Mouse (Mus musculus): Measurements from ENCODE around the gene Tgm6. TPM values are rescaled to one million over a fixed set of nuclear protein-coding genes. Genes with fewer than 3 reads are reported as not detected.

Gene Tgm6
- not detected in 2 replicates for total RNA-seq (2014; fragmentation: Nextera tagmentation)
- not detected in 2 replicates for total RNA-seq (2017)

DNA sequence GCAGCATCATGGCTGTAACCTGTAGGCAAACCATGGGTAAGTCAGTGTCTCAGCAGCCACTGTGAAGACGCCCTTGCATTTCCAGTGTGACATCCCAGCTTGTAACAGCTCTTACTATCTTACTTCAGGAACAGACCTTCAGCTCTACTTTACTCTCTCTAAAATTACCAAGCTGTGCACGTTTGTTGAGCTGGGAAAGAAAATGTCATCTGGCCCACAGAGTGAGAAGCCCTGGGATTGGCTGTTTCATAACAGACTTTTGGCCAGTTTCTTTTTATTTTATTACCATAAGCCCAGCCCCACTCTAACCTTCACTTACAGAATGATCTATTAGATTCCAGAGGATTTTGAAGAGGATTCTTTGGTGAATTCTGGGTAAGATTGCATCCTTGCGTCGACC lies at the start of gene Tgm6:
Gene Tgm6 (plus strand): TSS at position 301 of the 400 bp plus-strand sequence.
- ATAC-seq (replicated peaks; ENCODE audit: poor library complexity, severe bottlenecking) = no peak

GRCm38 (mm10) chr2:130068228-130068627 lies 44.0 kb upstream of the Tgm6 start:
- ATAC-seq (replicated peaks; ENCODE audit: poor library complexity, severe bottlenecking) = no peak; the same call in 1 of the 2 replicates

- no peak for ATAC-seq (replicated peaks; ENCODE audit: poor library complexity, severe bottlenecking)
These were observed 41.8 kb upstream of the Tgm6 start for GRCm38 (mm10) chr2:130070396-130070795.

GRCm38 (mm10) chr2:130112804-130113203 lies 588 bp downstream of the Tgm6 start:
- no peak for ATAC-seq (replicated peaks; ENCODE audit: poor library complexity, severe bottlenecking)

- ATAC-seq (replicated peaks; ENCODE audit: poor library complexity, severe bottlenecking) = peak; percentile 59
These were observed 1.2 kb downstream of the Tgm6 start for GRCm38 (mm10) chr2:130113379-130113778.

DNA sequence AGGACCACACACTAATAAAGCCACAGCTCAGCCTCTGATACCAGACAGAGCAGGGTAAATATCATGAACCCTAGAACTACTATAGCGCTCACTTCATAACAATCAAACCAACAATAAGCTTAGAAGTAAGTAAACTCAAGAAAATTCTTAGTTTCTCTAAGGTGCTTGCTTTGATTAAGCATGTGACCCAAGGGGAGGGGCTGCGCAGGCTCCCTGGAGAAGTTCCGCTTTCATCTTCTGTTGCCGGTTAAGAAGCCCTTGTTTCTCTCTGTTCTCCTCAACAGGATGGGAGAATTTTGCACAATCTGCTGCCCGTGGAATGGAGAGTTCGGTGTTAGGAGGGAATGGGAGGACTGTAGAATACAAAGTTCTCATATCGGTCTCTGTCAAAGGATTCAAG lies 6.4 kb downstream of the Tgm6 start:
- ATAC-seq (replicated peaks; ENCODE audit: poor library complexity, severe bottlenecking) = peak; percentile 44

GRCm38 (mm10) chr2:130125279-130126059 lies 13.3 kb downstream of the Tgm6 start:
- no peak for ATAC-seq (replicated peaks; ENCODE audit: poor library complexity, severe bottlenecking)

DNA sequence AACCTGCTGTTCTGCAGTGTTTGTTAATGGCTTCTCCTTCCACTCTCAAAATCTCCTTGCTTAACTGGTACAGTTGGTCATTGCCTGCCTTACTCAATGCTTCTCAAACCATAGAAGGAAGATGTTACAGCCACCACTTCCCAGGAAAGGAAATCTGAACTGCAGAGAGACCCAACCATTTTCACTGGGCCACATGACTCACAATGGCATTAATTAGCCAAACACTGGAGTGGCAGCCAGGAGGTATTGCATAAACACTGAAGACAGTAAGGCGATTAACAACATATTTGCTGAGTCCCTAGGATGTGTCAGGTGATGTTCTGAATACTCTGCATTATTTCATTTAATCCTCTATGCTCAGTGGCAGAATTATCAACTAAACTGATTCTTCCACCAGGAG lies 13.9 kb downstream of the Tgm6 start:
- peak; percentile 67 for ATAC-seq (replicated peaks; ENCODE audit: poor library complexity, severe bottlenecking)

- peak; percentile 90 for ATAC-seq (replicated peaks; ENCODE audit: poor library complexity, severe bottlenecking)
These were observed 17.5 kb downstream of the Tgm6 start for GRCm38 (mm10) chr2:130129687-130130086.

- no peak for ATAC-seq (replicated peaks; ENCODE audit: poor library complexity, severe bottlenecking)
These were observed 30.8 kb downstream of the Tgm6 start for GRCm38 (mm10) chr2:130143011-130143410.

GRCm38 (mm10) chr2:130144703-130145324 lies 32.6 kb downstream of the Tgm6 start:
- no peak for ATAC-seq (replicated peaks; ENCODE audit: poor library complexity, severe bottlenecking)

DNA sequence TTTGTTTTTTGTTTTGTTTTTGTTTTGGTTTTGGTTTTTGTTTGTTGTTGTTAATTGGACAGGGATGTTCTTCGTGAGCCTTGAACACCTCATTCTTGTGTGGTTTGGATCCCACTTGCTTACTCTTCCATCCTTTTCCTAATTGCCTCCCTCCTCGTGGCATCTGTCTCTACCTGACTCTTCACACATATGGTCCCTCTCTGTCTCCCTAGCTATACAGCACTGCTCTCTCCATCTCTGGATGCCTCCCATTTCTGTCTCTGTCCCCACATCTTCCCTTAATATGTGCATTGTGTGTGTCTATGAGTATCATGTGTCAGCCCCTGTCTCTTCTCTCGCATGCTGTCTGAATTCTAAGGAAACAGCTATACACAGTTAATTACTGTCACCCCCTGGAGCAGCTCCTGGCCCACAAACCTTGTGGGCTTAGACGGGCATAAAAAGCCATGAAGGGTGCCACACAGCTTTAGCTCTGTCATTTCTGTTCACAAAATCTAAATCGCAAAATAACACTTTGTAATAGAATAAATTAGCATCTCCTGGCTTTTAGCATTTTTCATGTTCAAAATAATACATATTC lies 34.0 kb downstream of the Tgm6 start:
- no peak for ATAC-seq (replicated peaks; ENCODE audit: poor library complexity, severe bottlenecking)

DNA sequence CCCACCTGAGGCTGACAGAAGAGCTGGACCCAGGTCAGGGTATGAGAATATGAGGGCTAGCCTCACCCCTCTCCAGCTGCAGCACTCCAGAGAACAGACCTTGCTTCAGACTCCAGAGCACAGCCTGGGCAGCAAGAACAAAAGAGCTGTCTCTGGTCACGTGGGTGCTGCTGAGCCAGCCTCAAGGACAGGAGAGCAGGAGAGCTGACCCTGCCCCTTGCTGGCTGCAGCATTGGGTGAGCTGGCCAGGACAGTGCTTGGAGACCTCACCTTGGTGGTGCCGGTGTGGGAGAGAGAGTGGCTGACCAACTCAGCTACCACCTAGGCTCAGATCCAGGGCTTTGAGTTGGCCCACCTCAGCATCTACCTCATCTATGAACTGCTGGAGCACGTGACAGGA lies 43.0 kb downstream of the Tgm6 start:
- no peak for ATAC-seq (replicated peaks; ENCODE audit: poor library complexity, severe bottlenecking)

DNA sequence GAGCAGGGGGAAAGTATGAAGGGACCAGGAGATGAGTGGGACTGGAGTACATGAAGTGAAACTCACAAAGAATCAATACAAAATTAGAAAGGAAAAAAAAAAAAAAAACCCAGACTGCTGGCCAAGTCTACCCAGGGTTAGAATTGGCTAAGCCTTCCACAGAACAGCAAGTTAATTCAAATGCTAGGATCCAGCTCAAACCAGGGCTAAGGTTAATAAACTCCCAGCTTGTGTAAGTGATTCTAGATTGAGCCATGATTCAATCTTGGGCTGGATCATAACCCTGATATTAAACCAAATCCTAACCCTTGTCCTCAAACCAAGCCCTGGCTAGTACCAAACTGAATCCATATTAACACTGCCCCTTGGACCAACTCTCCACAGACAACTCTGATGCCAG lies 43.6 kb downstream of the Tgm6 start:
- no peak for ATAC-seq (replicated peaks; ENCODE audit: poor library complexity, severe bottlenecking)

- ATAC-seq (replicated peaks; ENCODE audit: poor library complexity, severe bottlenecking) = no peak
These were observed 45.2 kb downstream of the Tgm6 start for GRCm38 (mm10) chr2:130157231-130158087.

DNA sequence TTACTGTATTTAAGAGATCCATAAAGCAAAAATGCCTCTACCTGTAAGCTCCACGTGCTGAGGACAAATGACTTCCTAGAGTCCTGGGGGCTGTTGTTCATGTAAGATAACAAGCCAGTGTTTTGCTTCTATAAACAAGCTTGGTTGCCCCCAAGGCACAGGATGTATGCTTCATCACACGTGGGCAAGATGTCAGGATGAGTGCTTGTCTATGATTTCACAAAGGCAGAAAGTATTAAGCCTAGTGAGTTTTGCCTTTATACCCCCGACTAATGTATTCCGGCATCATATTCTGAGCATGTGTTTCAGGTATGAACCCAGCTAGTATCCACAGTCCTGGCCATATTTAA lies 45.8 kb downstream of the Tgm6 start:
- no peak for ATAC-seq (replicated peaks; ENCODE audit: poor library complexity, severe bottlenecking)

GRCm38 (mm10) chr2:130162701-130163100 lies 50.5 kb downstream of the Tgm6 start:
- no peak for ATAC-seq (replicated peaks; ENCODE audit: poor library complexity, severe bottlenecking)

DNA sequence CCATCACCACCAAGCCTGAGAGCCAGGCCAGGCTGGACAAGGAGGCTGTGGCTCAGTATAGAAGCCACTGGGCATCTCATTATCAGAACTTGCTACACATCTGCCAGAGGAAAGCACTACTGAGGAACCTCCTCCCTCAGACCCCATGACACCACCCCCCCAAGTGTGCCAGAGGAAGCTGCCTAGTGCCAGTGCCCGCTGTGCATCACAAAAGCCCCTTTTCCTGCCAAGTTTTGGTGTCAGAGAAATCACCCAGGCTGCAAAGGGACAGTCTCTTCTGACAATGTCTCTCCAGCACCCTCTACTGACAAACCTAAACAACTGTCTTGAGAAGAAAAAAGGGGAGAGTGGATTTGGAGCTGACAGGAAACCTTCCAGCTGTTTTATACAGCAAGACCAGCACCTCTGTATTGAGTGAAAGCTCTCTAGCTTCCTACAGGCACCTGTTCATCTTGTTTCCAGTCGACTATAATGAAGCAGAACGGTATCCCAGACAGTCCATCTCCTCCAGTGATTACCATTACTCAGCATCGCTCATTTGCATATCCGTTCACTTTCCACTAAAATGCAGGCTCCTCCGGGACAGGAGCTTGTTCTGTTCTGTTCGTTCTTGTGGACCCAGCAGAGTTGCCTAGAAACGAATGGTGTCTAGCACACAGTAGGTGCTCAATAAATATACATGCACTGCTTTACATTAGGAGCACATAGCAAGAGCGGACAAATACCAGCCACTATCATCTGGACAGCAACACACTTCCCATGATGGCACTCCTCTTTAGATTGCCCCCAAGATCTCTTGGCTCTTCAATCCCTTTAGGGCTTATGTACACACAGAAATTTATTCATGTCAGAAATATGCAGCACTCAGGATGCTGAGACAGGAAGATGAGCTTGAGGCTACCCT lies 54.3 kb downstream of the Tgm6 start:
- ATAC-seq (replicated peaks; ENCODE audit: poor library complexity, severe bottlenecking) = peak; percentile 47

DNA sequence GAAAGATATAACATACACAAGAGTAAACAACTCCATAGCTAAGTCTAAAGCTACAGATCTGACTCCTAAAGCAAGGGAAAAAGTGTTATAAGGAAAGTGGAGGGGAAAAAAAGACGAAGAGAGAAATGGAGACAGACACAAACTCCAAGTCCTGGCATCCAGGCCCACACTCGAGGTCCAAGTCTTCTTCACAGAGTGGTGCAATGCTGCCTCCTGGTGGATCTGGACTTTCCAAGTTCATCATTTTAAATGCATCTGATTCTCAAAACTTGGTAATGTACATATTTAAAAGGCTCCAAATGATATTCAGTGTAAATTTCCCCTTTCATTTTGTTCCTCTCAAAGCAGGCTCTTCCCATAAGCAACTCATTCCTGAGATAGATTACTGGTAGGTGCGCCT lies 55.6 kb downstream of the Tgm6 start:
- ATAC-seq (replicated peaks; ENCODE audit: poor library complexity, severe bottlenecking) = peak; percentile 58; the same call in 1 of the 2 replicates

DNA sequence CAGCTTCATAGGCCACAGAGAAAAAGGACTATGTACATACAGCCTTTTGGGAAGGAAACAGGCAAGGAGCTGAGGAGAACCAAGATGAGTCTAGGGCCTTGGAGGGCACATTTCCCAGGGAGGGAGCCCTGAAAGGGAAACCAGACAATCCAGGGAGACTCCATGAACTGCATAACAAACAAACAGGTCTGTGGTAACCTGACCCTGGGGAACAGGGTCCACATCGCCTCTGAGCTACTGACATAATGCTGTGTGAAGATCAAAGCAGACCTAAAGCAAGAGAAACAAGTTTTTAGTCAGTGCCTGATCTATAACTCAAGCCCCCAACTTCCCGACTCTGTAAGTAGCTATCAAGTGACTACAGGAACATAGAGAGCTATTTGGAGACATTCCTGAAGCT lies 59.5 kb downstream of the Tgm6 start:
- ATAC-seq (replicated peaks; ENCODE audit: poor library complexity, severe bottlenecking) = no peak
